Comparison of ENCODE assay signal across 12 mouse cellular contexts in genomic region chr10:80444339-80445045, GRCm38 (mm10). TPM values are rescaled to one million over a fixed set of nuclear protein-coding genes. Genes with fewer than 3 reads are reported as not detected.
DNase-seq lines count a peak whose midpoint lies in the region; ATAC-seq and TF ChIP-seq lines count a peak whose summit lies in the region.
"Had no signal": no experiment of that assay in that cellular context is flagged by ENCODE, and none has a peak within 500 bp of the region (broad histone marks: within the 10 kb centered on the region; RNA-seq: fewer than 3 reads in every experiment).

No protein-coding gene starts in this region.

- no peak for ATAC-seq in liver, postnatal 0 days

- TF ChIP-seq EP300 in liver, postnatal 0 days (IDR thresholded peaks at IDR 0.05; ENCODE audit: low read depth) = no peak

- H3K9ac ChIP-seq in liver, postnatal 0 days (replicated peaks) = no peak overlapping the region
- H3K9ac ChIP-seq: liver, embryonic 13.5 days had no signal

- H3K4me2 ChIP-seq in liver, postnatal 0 days (ENCODE audit: low read depth, low read length) = no peak overlapping the region
- H3K4me2 ChIP-seq: liver, embryonic 13.5 days had no signal

- H3K36me3 ChIP-seq in liver, postnatal 0 days (replicated peaks; ENCODE audit: insufficient read depth, low read length) = no peaks in the 10 kb centered on the region
- H3K36me3 ChIP-seq: G1E; liver, embryonic 13.5 days had no signal

- peaks cover 18% of the 10 kb centered on the region for H3K4me1 ChIP-seq in liver, postnatal 0 days (ENCODE audit: insufficient read depth)

- H3K4me3 ChIP-seq in liver, postnatal 0 days (ENCODE audit: low read depth, low read length) = no peak overlapping the region
- H3K4me3 ChIP-seq: liver, embryonic 13.5 days had no signal

- WGBS in liver, postnatal 0 days (ENCODE audit: insufficient replicate concordance) = 46% methylated on average over 5 of the region's 5 CpGs

- intact Hi-C loops in left cerebral cortex, postnatal 14 days (cut with DNase I) = loop anchor here (5.0 to 10.0 kb wide), 2 partner anchors 103 to 240 kb away; no protein-coding TSS in a partner anchor

- H3K27me3 ChIP-seq in liver, postnatal 0 days (ENCODE audit: insufficient read depth, low read length) = 0 out of 2 replicates have a peak, but pooled peaks cover 2% of the 10 kb centered on the region

- peak; percentile 55 to 68 for DNase-seq in kidney, postnatal 4 days
- DNase-seq in kidney, adult 8-10 months = no peak
- DNase-seq in ovary, postnatal 36 days (ENCODE audit: low spot score) = peak; percentile 57
- no peak for DNase-seq in ovary, postnatal 14 days (ENCODE audit: low spot score)
- DNase-seq in adrenal gland, postnatal 25 days = peak; percentile 49
- no peak for DNase-seq in liver, postnatal 0 days
- DNase-seq in frontal cortex, postnatal 25 days (ENCODE audit: low spot score in 2 of 2) = no peak
- DNase-seq in left cerebral cortex, postnatal 14 days (ENCODE audit: low spot score in 2 of 2) = no peak
- DNase-seq: kidney, postnatal 14 days; liver, embryonic 13.5 days had no signal

- no peaks in the 10 kb centered on the region for H3K9me3 ChIP-seq in liver, postnatal 0 days (ENCODE audit: low read length)
- H3K9me3 ChIP-seq: G1E; liver, embryonic 13.5 days had no signal

- 0 out of 2 replicates have a peak, but pooled peaks have one; percentile 1 for TF ChIP-seq CTCF in liver, postnatal 0 days (IDR thresholded peaks at IDR 0.05; ENCODE audit: low read depth)

- H3K27ac ChIP-seq in liver, postnatal 0 days (ENCODE audit: low read depth) = no peak overlapping the region
- H3K27ac ChIP-seq: liver, embryonic 13.5 days had no signal

RNA-seq across cellular contexts. Expression of gene Tcf3, which starts 11.0 kb away (rescaled TPM):
- 63.1 and 84.1 TPM in 2 replicates for total RNA-seq in adrenal gland, postnatal 25 days (2021)
- 28.2 and 29.5 TPM in 2 replicates for polyA plus RNA-seq in liver, postnatal 0 days (2015; fragmentation: Nextera tagmentation; extraction: Ambion mirVana)
- 10 to 100 TPM; 26.6 to 29.1 TPM for total RNA-seq in left cerebral cortex, postnatal 14 days (2021)

RNA-seq across cellular contexts. Expression of gene Uqcr11, which starts 37.9 kb away (rescaled TPM):
- 728 and 779 TPM in 2 replicates for total RNA-seq in adrenal gland, postnatal 25 days (2021)
- polyA plus RNA-seq in liver, postnatal 0 days (2015; fragmentation: Nextera tagmentation; extraction: Ambion mirVana) = 753 and 771 TPM in 2 replicates
- total RNA-seq in left cerebral cortex, postnatal 14 days (2021) = 100 to 1,000 TPM; 587 to 604 TPM

RNA-seq across cellular contexts. Expression of gene Mbd3, which starts 45.1 kb away (rescaled TPM):
- total RNA-seq in adrenal gland, postnatal 25 days (2021) = 127 and 139 TPM in 2 replicates
- 33.4 and 33.5 TPM in 2 replicates for polyA plus RNA-seq in liver, postnatal 0 days (2015; fragmentation: Nextera tagmentation; extraction: Ambion mirVana)
- total RNA-seq in left cerebral cortex, postnatal 14 days (2021) = 100 to 1,000 TPM; 122 to 134 TPM

RNA-seq across cellular contexts. Expression of gene Onecut3, which starts 50.1 kb away (rescaled TPM):
- not detected in 2 replicates for total RNA-seq in adrenal gland, postnatal 25 days (2021)
- polyA plus RNA-seq in liver, postnatal 0 days (2015; fragmentation: Nextera tagmentation; extraction: Ambion mirVana) = not detected in 2 replicates
- total RNA-seq in left cerebral cortex, postnatal 14 days (2021) = not detected
- polyA plus RNA-seq: G1E; heart, embryonic 16.5 days had no signal

RNA-seq across cellular contexts. Expression of gene Mex3d, which starts 57.0 kb away (rescaled TPM):
- total RNA-seq in adrenal gland, postnatal 25 days (2021) = 18.3 and 21.7 TPM in 2 replicates
- polyA plus RNA-seq in liver, postnatal 0 days (2015; fragmentation: Nextera tagmentation; extraction: Ambion mirVana) = 0.72 and 0.99 TPM in 2 replicates
- total RNA-seq in left cerebral cortex, postnatal 14 days (2021) = 10 to 100 TPM; 19.9 to 24.1 TPM

Comparison
In these comparisons a context has a peak if more than half of its experiments do, and no peak if none do; other contexts are left out.
1. DNase-seq: peak in kidney, postnatal 4 days (2 of 2), ovary, postnatal 36 days (single experiment) and adrenal gland, postnatal 25 days (single experiment); none in kidney, adult 8-10 months (0 of 2), ovary, postnatal 14 days (single experiment), liver, postnatal 0 days (single experiment), frontal cortex, postnatal 25 days (0 of 2) and left cerebral cortex, postnatal 14 days (0 of 2).